In the genomic region with DNA sequence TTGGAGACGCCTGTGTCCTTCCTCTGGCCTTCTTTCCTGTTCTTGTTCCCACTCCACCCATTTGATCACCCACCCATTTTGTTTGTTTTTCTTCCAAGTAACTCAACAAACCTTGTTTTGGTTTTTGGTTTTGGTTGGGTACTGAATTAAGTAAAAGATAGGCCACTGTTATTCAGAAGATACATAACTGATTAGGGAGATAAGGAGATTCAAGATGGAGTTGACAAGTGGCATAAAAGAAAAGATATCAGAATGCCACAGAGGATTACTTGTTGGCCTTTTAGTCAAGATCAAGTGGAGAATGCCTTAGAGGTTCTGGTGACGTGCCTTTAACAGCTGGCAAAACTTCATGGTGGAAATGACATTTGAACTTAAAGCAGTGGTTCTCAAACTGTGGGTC, we compare ENCODE assay signal across 18 mouse cellular contexts. TPM values are rescaled to one million over a fixed set of nuclear protein-coding genes. Genes with fewer than 3 reads are reported as not detected.
DNase-seq lines count a peak whose midpoint lies in the region; ATAC-seq and TF ChIP-seq lines count a peak whose summit lies in the region.
"Had no signal": no experiment of that assay in that cellular context is flagged by ENCODE, and none has a peak within 500 bp of the region (broad histone marks: within the 10 kb centered on the region; RNA-seq: fewer than 3 reads in every experiment).

No protein-coding gene starts in this region.

- no peak overlapping the region for H3K4me3 ChIP-seq in heart, embryonic 11.5 days (ENCODE audit: low read depth, low read length)
- peak overlapping the region; percentile 83 for H3K4me3 ChIP-seq in liver, embryonic 11.5 days (ENCODE audit: low read depth, low read length)
- H3K4me3 ChIP-seq in MEL (ENCODE audit: control insufficient read depth in 1 of 2, insufficient read depth in 1 of 2, low read depth in 2 of 2, low read length in 2 of 2) = peak overlapping the region; percentile 33 to 89
- peak overlapping the region; percentile 76 to 89; a peak in 2 of 4 replicates for H3K4me3 ChIP-seq in liver, embryonic 14.5 days (ENCODE audit: insufficient read depth in 1 of 2, low read depth in 2 of 2, low read length in 2 of 2)
- H3K4me3 ChIP-seq in forebrain, postnatal 0 days (ENCODE audit: low read depth, low read length) = no peak overlapping the region

- no peak for TF ChIP-seq CTCF in MEL (IDR thresholded peaks at IDR 0.05 in 2 of 3, conservative IDR thresholded peaks at IDR 0.05 in 1 of 3; ENCODE audit: control insufficient read depth in 1 of 3, insufficient read depth in 1 of 3, low read depth in 2 of 3, low read length in 3 of 3, poor library complexity in 1 of 3, severe bottlenecking in 1 of 3)
- TF ChIP-seq CTCF in liver, embryonic 14.5 days (IDR thresholded peaks at IDR 0.05; ENCODE audit: low read depth) = no peak
- no peak for TF ChIP-seq CTCF in forebrain, postnatal 0 days (IDR thresholded peaks at IDR 0.05; ENCODE audit: low read depth)

- H3K36me3 ChIP-seq in heart, embryonic 11.5 days (ENCODE audit: control insufficient read depth, insufficient read depth, low read length) = no peaks in the 10 kb centered on the region
- H3K36me3 ChIP-seq in liver, embryonic 11.5 days (ENCODE audit: control insufficient read depth, insufficient read depth, low read length) = no peaks in the 10 kb centered on the region
- H3K36me3 ChIP-seq in MEL (ENCODE audit: control insufficient read depth in 1 of 2, insufficient read depth in 2 of 2, low read length in 2 of 2) = peaks cover 4 to 23% of the 10 kb centered on the region in 2 experiments; a peak in 3 of 4 replicates
- H3K36me3 ChIP-seq in liver, embryonic 14.5 days (replicated peaks; ENCODE audit: control insufficient read depth, insufficient read depth, low read depth) = no peaks in the 10 kb centered on the region
- H3K36me3 ChIP-seq in forebrain, postnatal 0 days (ENCODE audit: insufficient read depth) = no peaks in the 10 kb centered on the region
- H3K36me3 ChIP-seq: neural tube, embryonic 13.5 days had no signal

- no peak for TF ChIP-seq EP300 in MEL (IDR thresholded peaks at IDR 0.05; ENCODE audit: low read depth in 1 of 2, low read length in 2 of 2)
- TF ChIP-seq EP300 in liver, embryonic 14.5 days (IDR thresholded peaks at IDR 0.05; ENCODE audit: low read depth) = no peak

- 58% methylated on average over 2 of the region's 2 CpGs for WGBS in heart, embryonic 11.5 days (ENCODE audit: insufficient replicate concordance)
- 55% methylated on average over 2 of the region's 2 CpGs for WGBS in liver, embryonic 11.5 days
- 55% methylated on average over 2 of the region's 2 CpGs for WGBS in liver, embryonic 14.5 days (ENCODE audit: insufficient replicate concordance)
- 70% methylated on average over 2 of the region's 2 CpGs for WGBS in forebrain, postnatal 0 days

- no peak for TF ChIP-seq RAD21 in MEL (IDR thresholded peaks at IDR 0.05; ENCODE audit: low read depth, low read length)

- H3K4me1 ChIP-seq in heart, embryonic 11.5 days (ENCODE audit: control insufficient read depth, insufficient read depth, low read length) = peaks cover 5% of the 10 kb centered on the region; the same call in 1 of the 2 replicates
- peaks cover 16% of the 10 kb centered on the region for H3K4me1 ChIP-seq in liver, embryonic 11.5 days (replicated peaks; ENCODE audit: control insufficient read depth, insufficient read depth, low read length)
- H3K4me1 ChIP-seq in MEL (ENCODE audit: control insufficient read depth in 1 of 2, insufficient read depth in 2 of 2, low read length in 2 of 2) = peaks cover 10 to 21% of the 10 kb centered on the region in 2 experiments
- H3K4me1 ChIP-seq in liver, embryonic 14.5 days (replicated peaks; ENCODE audit: control insufficient read depth in 2 of 2, insufficient read depth in 2 of 2, low read length in 1 of 2) = peaks cover 15 to 17% of the 10 kb centered on the region in 2 experiments
- peaks cover 10% of the 10 kb centered on the region; the same call in 1 of the 2 replicates for H3K4me1 ChIP-seq in forebrain, postnatal 0 days (ENCODE audit: insufficient read depth)

- H3K79me2 ChIP-seq in MEL (ENCODE audit: control insufficient read depth, insufficient read depth, low read length, poor library complexity) = peaks cover 19% of the 10 kb centered on the region

- no peak overlapping the region for H3K27ac ChIP-seq in heart, embryonic 11.5 days (ENCODE audit: low read depth, low read length)
- no peak overlapping the region for H3K27ac ChIP-seq in liver, embryonic 11.5 days (ENCODE audit: low read depth, low read length)
- peak overlapping the region; percentile 74; the same call in 1 of the 2 replicates for H3K27ac ChIP-seq in MEL (ENCODE audit: control insufficient read depth, low read depth, low read length)
- 0 out of 2 replicates have a peak overlapping the region, but pooled peaks have one; percentile 5 for H3K27ac ChIP-seq in liver, embryonic 14.5 days
- no peak overlapping the region for H3K27ac ChIP-seq in forebrain, postnatal 0 days (ENCODE audit: low read depth, low read length)
- H3K27ac ChIP-seq: forebrain, embryonic 13.5 days; limb, embryonic 12.5 days; midbrain, embryonic 12.5 days; neural tube, embryonic 13.5 days had no signal

- no peaks in the 10 kb centered on the region for H3K27me3 ChIP-seq in heart, embryonic 11.5 days (ENCODE audit: control insufficient read depth, insufficient read depth, low read length)
- H3K27me3 ChIP-seq in liver, embryonic 11.5 days (replicated peaks; ENCODE audit: control insufficient read depth, insufficient read depth, low read length) = no peaks in the 10 kb centered on the region
- H3K27me3 ChIP-seq in MEL (ENCODE audit: control insufficient read depth in 1 of 2, insufficient read depth in 2 of 2, low read length in 2 of 2) = no peaks in the 10 kb centered on the region
- H3K27me3 ChIP-seq in liver, embryonic 14.5 days (ENCODE audit: control insufficient read depth, insufficient read depth, low read length) = no peaks in the 10 kb centered on the region
- H3K27me3 ChIP-seq in forebrain, postnatal 0 days (ENCODE audit: insufficient read depth, low read length) = no peaks in the 10 kb centered on the region
- H3K27me3 ChIP-seq: forebrain, embryonic 13.5 days; limb, embryonic 12.5 days; midbrain, embryonic 12.5 days; neural tube, embryonic 13.5 days had no signal

- no peak for ATAC-seq in heart, embryonic 11.5 days (replicated peaks; ENCODE audit: insufficient number of reproducible peaks, low FRiP score, low TSS enrichment)
- ATAC-seq in liver, embryonic 11.5 days (replicated peaks; ENCODE audit: low FRiP score) = no peak
- no peak for ATAC-seq in liver, embryonic 14.5 days (ENCODE audit: insufficient read depth)
- no peak for ATAC-seq in forebrain, postnatal 0 days
- ATAC-seq: activated CD4-positive, CD25-positive, alpha-beta regulatory T cell, adult 4 months; forebrain, embryonic 13.5 days; hindbrain, embryonic 16.5 days had no signal

- H3K9me3 ChIP-seq in heart, embryonic 11.5 days (replicated peaks; ENCODE audit: control insufficient read depth, low read length) = no peaks in the 10 kb centered on the region
- no peaks in the 10 kb centered on the region for H3K9me3 ChIP-seq in liver, embryonic 11.5 days (ENCODE audit: control insufficient read depth, low read length)
- H3K9me3 ChIP-seq in MEL (replicated peaks; ENCODE audit: insufficient read depth, low read length) = no peaks in the 10 kb centered on the region
- H3K9me3 ChIP-seq in liver, embryonic 14.5 days (ENCODE audit: control insufficient read depth, low read length) = no peaks in the 10 kb centered on the region
- no peaks in the 10 kb centered on the region for H3K9me3 ChIP-seq in forebrain, postnatal 0 days (ENCODE audit: low read length)
- H3K9me3 ChIP-seq: forebrain, embryonic 13.5 days; limb, embryonic 12.5 days; midbrain, embryonic 12.5 days; neural tube, embryonic 13.5 days had no signal

- H3K9ac ChIP-seq in heart, embryonic 11.5 days (ENCODE audit: low read depth, low read length) = no peak overlapping the region
- 0 out of 2 replicates have a peak overlapping the region, but pooled peaks have one; percentile 89 for H3K9ac ChIP-seq in liver, embryonic 11.5 days (ENCODE audit: low read depth, low read length)
- H3K9ac ChIP-seq in MEL (ENCODE audit: control insufficient read depth, low read depth, low read length, poor library complexity, severe bottlenecking) = peak overlapping the region; percentile 85
- peak overlapping the region; percentile 89 for H3K9ac ChIP-seq in liver, embryonic 14.5 days (replicated peaks)
- H3K9ac ChIP-seq in forebrain, postnatal 0 days = no peak overlapping the region
- H3K9ac ChIP-seq: forebrain, embryonic 13.5 days; midbrain, embryonic 12.5 days had no signal

- TF ChIP-seq POLR2A in MEL (IDR thresholded peaks at IDR 0.05; ENCODE audit: control insufficient read depth in 1 of 2, insufficient read depth in 1 of 2, low read depth in 1 of 2, low read length in 2 of 2, poor library complexity in 1 of 2) = no peak

- peak overlapping the region; percentile 78 for H3K4me2 ChIP-seq in heart, embryonic 11.5 days
- H3K4me2 ChIP-seq in liver, embryonic 11.5 days = peak overlapping the region; percentile 85
- peak overlapping the region; percentile 84 for H3K4me2 ChIP-seq in liver, embryonic 14.5 days (ENCODE audit: low read depth)
- no peak overlapping the region for H3K4me2 ChIP-seq in forebrain, postnatal 0 days (ENCODE audit: low read depth)

- no peak for DNase-seq in heart, adult 8-10 months (ENCODE audit: low spot score)
- no peak for DNase-seq in liver, embryonic 11.5 days (ENCODE audit: low spot score)
- no peak for DNase-seq in liver
- DNase-seq in MEL (ENCODE audit: low read depth, low spot score) = peak; percentile 41
- DNase-seq in liver, embryonic 14.5 days (ENCODE audit: low read depth in 3 of 3, low spot score in 3 of 3) = no peak
- DNase-seq in gastrocnemius, postnatal 4 days (ENCODE audit: low spot score in 2 of 2) = no peak
- DNase-seq in forebrain, postnatal 0 days = no peak
- DNase-seq: cerebellum, adult 18-20 months; embryo, embryonic 11 days; kidney, postnatal 4 days; thymus, adult 2 months had no signal

RNA-seq across cellular contexts. Expression of a gene that starts 1.0 kb away (rescaled TPM):
- 27.2 and 30.0 TPM in 2 replicates for polyA plus RNA-seq in heart, embryonic 11.5 days (2014; fragmentation: Nextera tagmentation; extraction: Ambion mirVana)
- total RNA-seq in heart, adult 8-10 months (2022) = 10 to 100 TPM in 3 of 4 experiments, 1 to 10 TPM in 1; 9.4 to 11.0 (median 10.6) TPM
- 30.8 and 33.4 TPM in 2 replicates for polyA plus RNA-seq in liver, embryonic 11.5 days (2014; fragmentation: Nextera tagmentation; extraction: Ambion mirVana)
- 34.3 and 36.0 TPM in 2 replicates for total RNA-seq in MEL (2012; rRNA removed)
- polyA plus RNA-seq in MEL (2012; ENCODE audit: insufficient read depth in 1 of 2, insufficient read length in 2 of 2, low read depth in 1 of 2, low replicate concordance in 2 of 2, missing spikeins in 1 of 2) = 10 to 100 TPM in 1 of 2 experiments, not detected in 1; 64.8 TPM
- 16.3 and 16.5 TPM in 2 replicates for polyA plus RNA-seq in liver, embryonic 14.5 days (2012; rRNA removed)
- polyA plus RNA-seq in liver, embryonic 14.5 days (2014; fragmentation: Nextera tagmentation; extraction: Ambion mirVana) = 11.4 and 12.2 TPM in 2 replicates
- 10 to 100 TPM; 15.7 to 16.8 TPM for total RNA-seq in gastrocnemius, postnatal 4 days (2021)
- 37.6 and 40.3 TPM in 2 replicates for total RNA-seq in forebrain, postnatal 0 days (2014; rRNA removed)
- polyA plus RNA-seq in forebrain, postnatal 0 days (2015; fragmentation: Nextera tagmentation; extraction: Ambion mirVana) = 54.3 and 54.7 TPM in 2 replicates

RNA-seq across cellular contexts. Expression of a gene that starts 1.3 kb away (rescaled TPM):
- polyA plus RNA-seq in heart, embryonic 11.5 days (2014; fragmentation: Nextera tagmentation; extraction: Ambion mirVana) = 71.4 and 71.6 TPM in 2 replicates
- 10 to 100 TPM; 38.9 to 47.2 (median 44.3) TPM for total RNA-seq in heart, adult 8-10 months (2022)
- 48.1 and 52.1 TPM in 2 replicates for polyA plus RNA-seq in liver, embryonic 11.5 days (2014; fragmentation: Nextera tagmentation; extraction: Ambion mirVana)
- total RNA-seq in MEL (2012; rRNA removed) = 13.4 and 13.8 TPM in 2 replicates
- 10 to 100 TPM in 1 of 2 experiments, not detected in 1; 79.9 TPM for polyA plus RNA-seq in MEL (2012; ENCODE audit: insufficient read depth in 1 of 2, insufficient read length in 2 of 2, low read depth in 1 of 2, low replicate concordance in 2 of 2, missing spikeins in 1 of 2)
- polyA plus RNA-seq in liver, embryonic 14.5 days (2012; rRNA removed) = 18.0 and 20.0 TPM in 2 replicates
- 23.6 and 25.2 TPM in 2 replicates for polyA plus RNA-seq in liver, embryonic 14.5 days (2014; fragmentation: Nextera tagmentation; extraction: Ambion mirVana)
- 10 to 100 TPM; 52.1 to 53.6 TPM for total RNA-seq in gastrocnemius, postnatal 4 days (2021)
- 44.9 and 59.0 TPM in 2 replicates for total RNA-seq in forebrain, postnatal 0 days (2014; rRNA removed)
- 110 and 116 TPM in 2 replicates for polyA plus RNA-seq in forebrain, postnatal 0 days (2015; fragmentation: Nextera tagmentation; extraction: Ambion mirVana)

RNA-seq across cellular contexts. Expression of a gene that starts 57.2 kb away (rescaled TPM):
- 1,195 and 1,343 TPM in 2 replicates for polyA plus RNA-seq in heart, embryonic 11.5 days (2014; fragmentation: Nextera tagmentation; extraction: Ambion mirVana)
- 100 to 1,000 TPM; 183 to 230 (median 211) TPM for total RNA-seq in heart, adult 8-10 months (2022)
- 2,666 and 2,805 TPM in 2 replicates for polyA plus RNA-seq in liver, embryonic 11.5 days (2014; fragmentation: Nextera tagmentation; extraction: Ambion mirVana)
- total RNA-seq in MEL (2012; rRNA removed) = 3,309 and 3,407 TPM in 2 replicates
- polyA plus RNA-seq in MEL (2012; ENCODE audit: insufficient read depth in 1 of 2, insufficient read length in 2 of 2, low read depth in 1 of 2, low replicate concordance in 2 of 2, missing spikeins in 1 of 2) = 1,000 to 10,000 TPM; 2,419 to 4,891 TPM
- 466 and 1,286 TPM in 2 replicates for polyA plus RNA-seq in liver, embryonic 14.5 days (2012; rRNA removed)
- polyA plus RNA-seq in liver, embryonic 14.5 days (2014; fragmentation: Nextera tagmentation; extraction: Ambion mirVana) = 993 and 1,059 TPM in 2 replicates
- total RNA-seq in gastrocnemius, postnatal 4 days (2021) = 100 to 1,000 TPM; 655 to 661 TPM
- 1,921 and 1,968 TPM in 2 replicates for total RNA-seq in forebrain, postnatal 0 days (2014; rRNA removed)
- polyA plus RNA-seq in forebrain, postnatal 0 days (2015; fragmentation: Nextera tagmentation; extraction: Ambion mirVana) = 1,724 and 1,908 TPM in 2 replicates

Comparison
In these comparisons a context has a peak if more than half of its experiments do, and no peak if none do; other contexts are left out.
1. H3K27ac ChIP-seq: peak in MEL (single experiment) and liver, embryonic 14.5 days (single experiment); none in heart, embryonic 11.5 days (single experiment), liver, embryonic 11.5 days (single experiment) and forebrain, postnatal 0 days (single experiment).
2. H3K4me3 ChIP-seq: peak in liver, embryonic 11.5 days (single experiment), MEL (2 of 2) and liver, embryonic 14.5 days (2 of 2); none in heart, embryonic 11.5 days (single experiment) and forebrain, postnatal 0 days (single experiment).
3. H3K9ac ChIP-seq: peak in liver, embryonic 11.5 days (single experiment), MEL (single experiment) and liver, embryonic 14.5 days (single experiment); none in heart, embryonic 11.5 days (single experiment) and forebrain, postnatal 0 days (single experiment).